Mouse (Mus musculus): Measurements from ENCODE around the gene Adra2a.
A peak's percentile ranks its signal among the peaks of the same experiment; 100 is the strongest.

Gene Adra2a

DNA sequence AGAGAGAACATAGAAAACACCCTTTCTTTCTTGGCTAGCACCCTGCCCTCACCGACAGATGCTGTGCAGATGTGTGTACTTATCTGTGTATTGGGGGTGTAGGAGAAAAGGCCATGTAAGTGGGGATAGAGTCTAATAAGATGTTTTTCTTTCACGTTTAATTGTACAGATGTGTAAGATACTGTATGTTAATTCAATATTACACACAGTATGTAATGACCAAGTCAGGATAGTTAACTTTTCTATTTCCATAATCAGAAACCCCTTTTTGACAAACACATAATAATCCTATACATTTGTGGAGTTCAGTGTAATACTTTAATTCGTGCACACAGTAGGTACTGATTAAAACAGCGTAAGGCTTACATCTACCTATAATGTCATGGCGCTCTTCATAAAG lies at the start of gene Adra2a:
Gene Adra2a (plus strand): TSS at position 301 of the 400 bp plus-strand sequence.
- no peak for DNase-seq

DNA sequence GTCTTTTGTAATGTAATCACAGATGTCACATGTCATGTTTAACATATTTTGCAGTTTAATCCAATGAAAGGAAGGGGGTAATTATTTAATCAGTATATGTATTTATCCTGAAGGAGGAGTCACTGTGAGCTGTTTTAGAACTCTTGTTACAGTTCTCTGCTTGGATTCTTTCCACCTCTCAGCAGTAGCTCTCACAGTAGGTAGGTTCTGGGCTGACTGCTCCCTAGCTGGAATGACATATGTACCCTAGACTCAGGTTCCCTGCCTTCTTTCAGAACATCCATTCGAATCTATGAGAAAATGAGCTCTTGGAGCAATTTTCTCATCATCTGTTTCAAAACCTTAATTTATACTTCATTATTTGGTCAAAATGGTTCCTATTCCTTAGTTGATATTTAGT lies 49.7 kb upstream of the Adra2a start:
- no peak for DNase-seq

DNA sequence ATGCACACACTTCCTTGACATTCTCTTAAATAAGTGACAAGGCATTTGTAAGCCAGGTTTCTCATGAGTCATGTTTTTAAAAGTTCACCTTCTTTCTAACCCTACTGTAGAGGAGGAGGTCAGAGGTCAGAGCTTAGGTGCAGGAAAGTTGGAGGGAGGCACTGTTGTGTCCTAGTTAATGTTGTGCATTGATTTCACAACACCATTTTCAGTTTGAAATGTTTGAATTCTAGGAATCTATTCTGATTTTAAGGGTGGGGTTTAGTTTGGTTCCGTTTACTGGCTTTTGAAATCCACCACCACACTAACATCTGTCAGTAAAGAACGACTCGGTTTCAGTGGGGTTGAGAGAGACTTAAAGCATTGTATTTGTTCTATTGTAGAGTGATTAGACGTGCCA lies 33.0 kb upstream of the Adra2a start:
- DNase-seq = peak; percentile 8

DNA sequence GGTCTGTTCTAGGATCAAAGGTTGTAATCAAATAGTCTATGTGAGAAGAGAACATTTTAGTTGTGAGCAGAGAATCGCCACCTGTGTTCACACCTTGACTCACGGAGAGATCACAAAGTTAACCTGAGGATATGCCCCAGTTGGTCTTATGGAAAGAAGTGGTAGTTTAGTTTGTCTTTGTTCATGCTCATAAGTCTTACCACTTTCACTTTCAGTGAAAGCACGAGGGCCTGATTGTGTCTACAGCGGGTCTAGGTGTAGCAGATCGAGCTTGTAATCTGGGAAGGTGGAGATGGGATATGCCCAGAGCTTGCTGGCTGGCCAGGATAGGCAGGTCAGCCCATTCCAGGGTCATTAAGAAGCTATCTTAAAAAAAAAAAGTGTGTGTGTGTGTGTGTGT lies 29.0 kb upstream of the Adra2a start:
- DNase-seq = no peak

DNA sequence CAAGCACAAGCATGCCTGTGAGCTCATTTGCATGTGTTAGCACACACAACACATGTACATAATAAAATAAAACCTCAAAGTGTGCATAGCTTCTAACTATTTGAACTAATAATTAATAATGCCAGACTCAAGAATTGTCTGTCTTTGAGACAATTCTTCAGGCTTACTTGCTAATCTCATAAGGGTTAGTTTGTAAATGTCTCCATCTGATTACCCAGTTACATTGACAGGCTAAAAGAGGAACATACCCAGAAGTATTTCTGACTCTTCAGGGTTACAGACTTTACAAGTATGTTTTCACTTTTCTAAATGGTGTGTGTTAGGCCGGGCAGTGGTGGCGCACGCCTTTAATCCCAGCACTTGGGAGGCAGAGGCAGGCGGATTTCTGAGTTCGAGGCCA lies 28.4 kb upstream of the Adra2a start:
- DNase-seq = no peak

DNA sequence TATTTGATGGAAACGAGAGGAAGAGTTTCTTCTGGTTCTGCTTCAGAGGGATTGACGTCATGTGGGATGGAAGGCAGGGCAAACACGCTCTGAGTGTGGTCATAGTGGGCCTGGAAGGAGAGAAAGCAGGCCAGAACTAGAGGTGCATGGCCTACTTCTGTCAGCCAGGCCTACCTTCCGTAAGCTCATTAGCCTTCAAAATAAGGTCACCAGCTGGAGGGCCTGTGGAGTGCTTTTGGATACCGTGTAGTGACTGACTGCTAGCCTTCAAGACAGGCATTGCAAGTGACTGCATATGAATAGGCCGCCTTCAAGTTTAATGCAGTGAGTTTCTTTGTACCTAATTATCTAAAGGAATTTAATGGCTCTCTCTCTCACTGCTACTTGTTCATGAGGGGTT lies 8.9 kb upstream of the Adra2a start:
- no peak for DNase-seq

DNA sequence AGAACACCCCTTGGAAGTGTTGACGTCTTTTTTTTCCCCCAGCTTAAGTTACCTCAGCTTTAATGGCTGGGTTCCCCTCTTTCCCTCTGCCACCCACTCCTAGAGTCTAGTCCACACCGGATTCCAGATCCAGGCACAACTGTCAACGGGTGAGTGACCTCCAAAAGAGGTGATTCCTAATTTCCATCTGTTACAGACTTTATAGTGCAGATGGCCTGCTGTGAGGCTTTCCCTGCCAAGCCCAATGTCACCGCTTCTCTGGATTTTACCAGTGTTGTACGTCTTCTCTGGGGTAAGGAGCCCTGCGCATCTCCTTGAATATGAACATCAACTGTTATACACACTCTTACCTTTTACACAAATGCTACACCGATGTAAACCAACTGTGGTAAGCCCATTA lies 4.5 kb upstream of the Adra2a start:
- DNase-seq = no peak

DNA sequence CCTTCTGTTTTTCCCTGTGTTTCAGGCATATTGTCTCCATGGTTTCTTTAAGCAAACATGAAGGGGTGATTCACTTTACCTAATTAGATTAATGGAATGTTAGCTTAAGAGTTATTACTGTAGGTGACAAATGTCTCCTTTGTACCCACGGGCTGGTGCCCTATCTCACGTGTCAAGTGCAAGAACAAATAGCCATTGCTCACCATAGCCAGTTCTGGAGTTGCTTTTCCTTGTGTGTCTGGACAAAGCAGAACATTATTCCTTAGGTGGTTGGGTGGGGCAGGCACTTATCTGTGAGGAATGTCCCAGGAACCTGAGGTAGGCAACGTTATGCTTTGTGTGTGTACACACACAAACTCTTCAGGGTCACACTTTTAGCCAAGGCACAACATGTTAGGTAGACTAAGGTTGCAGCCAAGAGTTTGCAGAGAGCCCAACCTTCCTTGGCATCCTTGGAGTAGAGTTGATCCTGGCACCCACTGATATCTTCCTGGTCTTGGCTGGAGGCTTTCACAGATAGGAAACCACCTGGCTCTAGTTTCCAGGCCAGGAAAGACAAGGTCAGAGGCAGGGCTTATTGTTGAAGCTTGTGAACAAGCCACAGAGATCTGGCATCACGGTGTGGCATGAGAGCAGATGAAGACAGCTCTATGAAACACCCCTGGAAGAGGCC lies 3.5 kb upstream of the Adra2a start:
- peak; percentile 30 for DNase-seq

DNA sequence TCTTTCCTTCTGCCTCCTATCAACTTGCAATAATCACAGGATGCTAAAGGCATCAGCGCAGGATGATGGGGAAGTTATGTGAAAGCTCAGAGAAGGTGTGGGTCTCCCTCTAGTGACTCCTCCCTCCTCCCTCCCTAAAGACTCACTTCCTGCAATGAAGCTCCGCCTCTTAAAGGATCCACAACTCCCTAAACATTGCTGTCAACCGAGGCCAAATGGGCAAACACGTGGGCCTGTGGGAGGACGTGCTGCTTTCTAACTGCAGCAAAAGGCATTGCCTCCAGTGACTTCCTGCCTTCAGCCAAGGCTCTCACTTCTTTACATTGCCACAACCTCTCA lies 3.0 kb upstream of the Adra2a start:
- DNase-seq = no peak

DNA sequence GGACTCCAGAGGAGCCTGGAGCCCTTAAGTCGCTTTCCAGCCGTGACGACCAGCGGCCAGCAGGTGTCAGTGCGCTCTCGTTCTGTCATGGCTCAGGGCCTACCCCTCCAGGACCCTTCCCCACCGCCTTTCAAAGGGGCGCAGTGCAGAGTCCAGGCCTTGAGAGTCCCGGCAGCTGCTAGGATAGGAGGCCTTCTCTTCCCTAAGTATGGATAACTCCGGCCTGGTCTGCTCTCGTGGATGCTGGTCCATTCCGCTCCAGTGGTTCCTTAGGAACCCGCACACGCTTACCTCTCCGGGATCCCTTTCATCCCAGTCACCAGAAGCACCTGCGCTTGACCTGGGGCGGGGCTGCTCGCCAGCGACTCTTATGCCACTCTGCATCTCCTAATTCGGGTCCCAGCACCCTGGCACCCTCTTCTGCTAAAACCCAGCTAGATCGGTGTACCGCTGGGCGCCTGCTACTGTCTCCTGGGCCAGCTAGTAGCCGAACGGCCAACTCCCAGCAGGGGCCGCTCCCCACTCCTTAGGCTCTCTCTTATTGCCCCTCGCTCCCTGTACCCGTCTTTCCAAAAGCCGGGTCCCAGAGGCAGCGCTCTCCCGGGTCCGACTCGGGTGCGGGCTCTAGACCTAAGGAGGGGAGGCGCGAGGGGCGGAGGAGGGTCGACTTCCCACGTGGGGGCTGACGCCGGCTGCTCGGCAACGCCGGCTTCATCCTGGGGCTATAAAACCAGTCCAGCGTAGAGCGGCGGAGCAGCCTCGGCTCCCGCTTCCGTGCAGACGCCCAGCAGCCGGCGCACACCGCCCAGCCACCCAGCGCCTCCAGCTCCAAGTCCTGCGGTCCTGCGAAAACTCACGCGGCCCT lies 788 bp downstream of the Adra2a start:
- DNase-seq = peak; percentile 71

DNA sequence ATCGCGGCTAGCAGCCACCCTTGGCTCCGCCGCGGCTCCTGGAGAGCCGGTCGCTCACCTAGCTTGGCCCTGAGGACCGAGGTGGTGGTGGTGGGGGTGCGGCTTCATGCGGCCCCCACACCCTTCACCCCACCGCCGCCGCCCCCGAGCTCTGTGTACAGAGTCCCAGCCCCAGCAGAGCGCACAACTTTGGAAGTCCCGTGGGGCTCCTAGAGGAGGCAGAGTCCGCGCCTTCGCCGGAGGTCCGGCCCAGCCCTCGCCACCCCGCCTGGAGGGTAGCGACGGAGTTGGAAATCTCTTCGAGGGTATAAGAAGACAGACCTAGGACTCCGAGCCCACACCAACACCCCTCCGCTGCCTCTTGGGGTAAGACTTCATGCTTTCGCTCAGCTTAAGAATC lies 1.5 kb downstream of the Adra2a start:
- no peak for DNase-seq

DNA sequence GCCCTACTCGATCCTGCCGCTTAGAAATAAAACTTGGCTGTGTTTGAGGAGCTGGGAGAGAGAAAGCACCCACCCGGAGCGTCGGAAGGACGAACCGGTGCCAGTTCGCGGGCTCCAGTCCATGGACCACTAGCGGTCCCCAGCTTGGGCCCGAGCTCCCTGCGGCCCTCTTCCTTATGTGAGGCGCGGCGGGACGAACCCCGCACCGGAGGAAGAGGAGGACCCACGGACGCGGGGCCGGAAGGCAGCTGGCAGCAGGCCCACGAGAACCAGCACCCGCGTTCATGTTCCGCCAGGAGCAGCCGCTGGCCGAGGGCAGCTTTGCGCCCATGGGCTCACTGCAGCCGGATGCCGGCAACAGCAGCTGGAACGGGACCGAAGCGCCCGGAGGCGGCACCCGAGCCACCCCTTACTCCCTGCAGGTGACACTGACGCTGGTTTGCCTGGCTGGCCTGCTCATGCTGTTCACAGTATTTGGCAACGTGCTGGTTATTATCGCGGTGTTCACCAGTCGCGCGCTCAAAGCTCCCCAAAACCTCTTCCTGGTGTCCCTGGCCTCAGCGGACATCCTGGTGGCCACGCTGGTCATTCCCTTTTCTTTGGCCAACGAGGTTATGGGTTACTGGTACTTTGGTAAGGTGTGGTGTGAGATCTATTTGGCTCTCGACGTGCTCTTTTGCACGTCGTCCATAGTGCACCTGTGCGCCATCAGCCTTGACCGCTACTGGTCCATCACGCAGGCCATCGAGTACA lies 2.2 kb downstream of the Adra2a start:
- no peak for DNase-seq

DNA sequence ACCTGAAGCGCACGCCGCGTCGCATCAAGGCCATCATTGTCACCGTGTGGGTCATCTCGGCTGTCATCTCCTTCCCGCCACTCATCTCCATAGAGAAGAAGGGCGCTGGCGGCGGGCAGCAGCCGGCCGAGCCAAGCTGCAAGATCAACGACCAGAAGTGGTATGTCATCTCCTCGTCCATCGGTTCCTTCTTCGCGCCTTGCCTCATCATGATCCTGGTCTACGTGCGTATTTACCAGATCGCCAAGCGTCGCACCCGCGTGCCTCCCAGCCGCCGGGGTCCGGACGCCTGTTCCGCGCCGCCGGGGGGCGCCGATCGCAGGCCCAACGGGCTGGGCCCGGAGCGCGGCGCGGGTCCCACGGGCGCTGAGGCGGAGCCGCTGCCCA lies 2.7 kb downstream of the Adra2a start:
- DNase-seq = no peak

DNA sequence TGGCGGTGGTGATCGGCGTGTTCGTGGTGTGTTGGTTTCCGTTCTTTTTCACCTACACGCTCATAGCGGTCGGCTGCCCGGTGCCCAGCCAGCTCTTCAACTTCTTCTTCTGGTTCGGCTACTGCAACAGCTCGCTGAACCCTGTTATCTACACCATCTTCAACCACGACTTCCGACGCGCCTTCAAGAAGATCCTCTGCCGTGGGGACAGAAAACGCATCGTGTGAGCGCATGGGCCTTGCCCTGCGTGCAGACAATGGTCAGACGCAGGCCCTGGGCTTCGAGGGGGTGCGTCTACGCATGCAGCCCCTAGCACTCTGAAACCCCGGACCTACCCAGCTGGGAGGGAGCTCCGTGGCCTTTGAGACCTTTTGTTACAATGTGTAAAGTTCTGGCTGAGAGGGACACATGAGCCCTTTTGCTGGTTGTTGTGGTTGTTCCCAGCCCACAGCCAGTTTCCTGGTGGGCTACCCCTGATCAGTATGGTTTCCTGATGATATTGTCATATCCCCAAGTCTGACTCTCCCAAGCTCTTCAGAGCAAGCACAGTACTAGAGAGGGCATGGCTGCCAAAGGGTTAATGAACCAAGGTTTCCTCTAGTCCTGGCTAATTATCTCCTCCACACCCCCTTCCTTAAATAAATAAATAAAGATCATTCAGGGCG lies 3.6 kb downstream of the Adra2a start:
- no peak for DNase-seq

DNA sequence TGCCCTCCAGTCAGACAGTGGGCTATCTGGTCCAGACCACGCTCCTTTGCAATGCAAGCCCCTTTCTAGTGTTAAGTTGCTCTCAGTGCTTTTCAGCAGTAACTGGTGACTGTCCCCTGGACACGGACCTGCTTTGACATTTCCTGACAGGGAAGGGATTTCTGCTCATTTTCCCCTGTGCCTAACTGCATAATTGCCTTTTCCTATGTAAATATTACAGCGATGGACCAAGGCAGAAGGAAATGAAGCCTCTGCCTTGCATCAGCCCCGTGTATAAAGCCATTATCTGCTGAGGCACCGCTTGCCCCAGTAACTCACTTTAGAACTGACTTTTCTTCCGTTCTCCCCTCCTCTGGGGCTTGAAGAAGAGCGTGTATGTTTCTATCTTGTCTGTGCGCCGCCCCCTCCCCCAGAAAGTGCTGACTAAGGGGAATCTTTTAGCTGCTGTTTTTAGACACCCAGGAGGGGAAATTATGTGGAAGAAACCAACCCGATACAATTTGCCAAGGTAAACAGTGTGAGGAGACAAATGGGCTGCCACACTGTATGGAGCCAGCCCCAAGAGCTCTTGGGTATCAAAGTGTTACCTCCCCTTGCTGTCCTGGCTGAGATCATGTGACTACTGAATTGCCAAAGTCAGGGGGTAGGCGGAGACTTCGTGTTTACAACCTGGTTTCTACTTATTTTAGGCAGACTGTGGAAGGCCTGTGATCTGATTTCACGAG lies 4.4 kb downstream of the Adra2a start:
- DNase-seq = no peak

DNA sequence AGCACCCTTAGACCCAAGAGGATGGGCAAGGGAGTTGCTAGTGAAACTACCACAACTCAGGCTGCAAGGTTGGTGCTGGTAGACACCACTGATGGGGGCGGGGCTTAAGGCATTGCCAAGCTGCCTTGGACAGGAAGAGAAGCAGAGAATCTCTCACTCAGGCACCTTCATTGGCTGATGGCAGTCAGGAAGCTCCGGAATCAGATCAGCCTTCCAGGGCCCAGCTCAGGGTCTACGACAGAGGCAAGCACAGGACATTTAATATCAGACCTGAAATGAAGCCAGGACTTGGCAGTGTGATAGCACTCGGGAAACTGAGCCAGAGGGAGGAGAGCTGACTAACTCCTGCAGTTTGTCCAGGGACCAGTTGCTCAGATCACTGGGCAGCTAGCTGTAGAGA lies 7.7 kb downstream of the Adra2a start:
- DNase-seq = no peak

DNA sequence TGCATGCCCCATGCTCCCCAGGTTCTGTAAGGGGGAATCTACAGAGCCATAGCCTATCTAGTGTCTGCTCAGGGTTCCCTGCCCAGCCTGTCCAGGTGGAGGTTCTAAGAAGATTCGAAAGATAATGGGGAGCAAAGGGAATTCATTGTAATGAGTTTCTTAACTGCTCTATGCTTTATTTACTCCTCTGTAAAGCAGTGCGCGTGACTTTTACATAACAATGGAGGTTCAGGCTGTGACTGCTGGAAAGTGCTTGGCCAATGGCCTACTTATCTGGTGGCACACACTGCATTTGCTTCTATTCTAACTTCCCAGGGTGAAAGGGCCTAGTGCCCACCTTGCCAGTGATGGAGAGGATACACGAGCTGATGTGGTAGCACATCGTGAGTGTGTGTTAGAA lies 11.9 kb downstream of the Adra2a start:
- DNase-seq = no peak

DNA sequence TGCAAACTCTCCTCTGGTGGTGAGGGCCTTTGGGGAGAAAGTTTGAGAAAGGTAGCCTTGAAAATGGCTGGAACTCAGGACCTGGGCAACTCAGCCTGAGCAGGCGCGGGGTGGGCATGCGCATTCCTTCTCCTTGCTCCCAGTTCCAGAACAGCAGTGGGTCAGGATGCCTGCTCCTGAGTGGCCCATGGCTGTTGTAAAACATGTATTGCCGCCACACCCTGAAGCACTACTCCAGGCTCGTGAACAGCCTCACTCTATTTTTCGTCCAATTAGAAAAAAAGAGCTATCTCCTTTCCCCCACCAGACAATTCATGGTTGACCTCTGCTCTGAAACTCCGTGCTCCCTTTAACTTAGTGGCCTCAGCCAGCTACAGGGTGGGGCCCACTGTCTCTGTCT lies 24.5 kb downstream of the Adra2a start:
- no peak for DNase-seq

DNA sequence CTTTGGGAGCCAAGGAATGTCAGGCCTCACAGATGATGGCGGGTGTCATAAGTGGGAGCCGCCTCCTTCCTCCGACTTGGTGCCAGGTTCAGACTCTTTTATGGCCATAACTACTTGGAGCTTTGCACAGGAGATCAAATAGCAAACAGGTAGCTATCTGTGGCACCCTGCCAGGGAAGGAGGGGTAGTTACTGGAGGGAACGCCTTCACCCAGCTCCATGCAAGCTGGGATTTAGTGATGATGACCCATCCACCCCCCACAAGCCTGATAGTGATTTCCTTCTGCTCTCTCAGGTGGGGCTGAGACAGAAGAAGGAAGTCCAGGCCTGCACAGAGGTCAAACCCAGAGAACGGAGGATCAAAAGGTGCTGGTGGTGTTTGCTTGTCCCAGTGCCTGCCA lies 26.6 kb downstream of the Adra2a start:
- DNase-seq = peak; percentile 64

DNA sequence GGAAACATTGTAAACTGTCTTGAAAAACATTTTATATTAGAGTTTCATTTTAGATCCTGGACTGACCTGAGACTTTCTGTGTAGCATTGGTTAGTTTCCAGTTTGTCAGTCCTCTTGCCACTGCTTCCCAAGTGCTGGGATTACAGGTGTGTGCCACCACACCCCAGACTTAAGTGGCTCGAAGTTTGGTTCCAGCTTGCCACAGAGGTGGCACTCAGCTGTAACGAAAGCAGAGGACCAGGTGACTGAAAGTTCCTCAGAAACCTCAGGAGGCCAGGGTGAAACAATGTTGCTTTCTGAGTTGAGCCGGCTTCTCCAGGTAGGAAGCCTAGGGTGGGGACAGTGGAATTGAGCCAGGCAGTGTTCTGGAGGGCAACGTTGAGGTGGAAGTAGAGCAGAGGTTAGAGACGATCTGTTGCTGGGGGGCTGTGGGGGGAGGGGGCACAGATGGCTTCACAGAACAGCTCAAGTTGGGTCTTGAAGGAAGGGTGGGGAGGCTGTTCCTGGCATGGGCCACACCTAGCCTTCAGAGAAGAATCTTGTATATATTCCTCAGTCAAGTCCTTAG lies 28.4 kb downstream of the Adra2a start:
- peak; percentile 16 for DNase-seq

DNA sequence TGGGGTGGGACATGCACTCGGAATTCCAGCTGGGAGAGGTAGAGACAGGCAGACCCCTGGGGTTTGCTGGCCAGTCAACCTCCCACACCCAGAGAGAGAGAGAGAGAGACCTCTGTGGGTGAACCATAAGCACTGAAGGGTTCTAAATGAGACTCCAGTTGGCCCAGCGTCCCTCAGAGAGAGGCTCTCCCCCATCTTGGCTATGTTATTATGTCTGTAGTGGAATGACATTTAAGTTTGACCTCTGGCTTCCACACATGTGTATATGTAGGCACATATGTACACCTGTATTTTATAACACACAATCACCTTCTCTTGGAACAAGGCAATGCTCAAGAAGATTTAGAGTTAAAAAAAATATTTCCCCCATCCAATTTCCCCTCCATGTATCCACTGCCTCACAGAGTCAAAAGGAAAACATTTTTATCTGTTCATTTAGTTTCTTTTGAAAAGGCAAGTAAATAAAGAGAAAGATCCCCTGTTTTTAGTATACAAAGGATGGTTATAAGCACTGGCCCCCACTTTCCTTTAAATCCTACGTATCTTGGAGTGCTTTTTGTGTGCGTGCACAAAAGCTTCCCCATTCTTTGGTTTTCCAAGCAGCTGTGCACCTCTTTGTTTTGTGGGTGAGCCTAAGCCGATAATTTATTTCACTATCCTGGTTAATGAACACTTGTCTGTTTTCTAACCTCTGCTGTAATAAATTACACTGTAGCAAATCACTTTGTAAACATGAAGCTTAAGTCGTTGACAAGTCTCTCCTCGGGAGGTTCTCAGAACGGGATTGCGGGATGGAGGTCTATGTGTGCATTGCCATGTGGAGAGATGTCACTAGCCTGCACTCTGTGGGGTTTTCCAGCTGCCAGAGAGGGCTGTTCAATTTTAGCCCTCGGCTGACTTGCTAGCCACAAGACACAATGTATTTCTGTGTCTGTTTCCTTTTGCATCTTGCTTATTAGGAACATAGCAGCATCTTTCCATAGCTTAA lies 32.7 kb downstream of the Adra2a start:
- no peak for DNase-seq
